Mouse (Mus musculus): ENCODE data around the gene Cnksr3. TPM values are rescaled to one million over a fixed set of nuclear protein-coding genes. Genes with fewer than 3 reads are reported as not detected.

Cnksr3 gene
- 6.4 and 6.5 TPM in 2 replicates for polyA plus RNA-seq (2014; fragmentation: Nextera tagmentation; extraction: Ambion mirVana)

DNA sequence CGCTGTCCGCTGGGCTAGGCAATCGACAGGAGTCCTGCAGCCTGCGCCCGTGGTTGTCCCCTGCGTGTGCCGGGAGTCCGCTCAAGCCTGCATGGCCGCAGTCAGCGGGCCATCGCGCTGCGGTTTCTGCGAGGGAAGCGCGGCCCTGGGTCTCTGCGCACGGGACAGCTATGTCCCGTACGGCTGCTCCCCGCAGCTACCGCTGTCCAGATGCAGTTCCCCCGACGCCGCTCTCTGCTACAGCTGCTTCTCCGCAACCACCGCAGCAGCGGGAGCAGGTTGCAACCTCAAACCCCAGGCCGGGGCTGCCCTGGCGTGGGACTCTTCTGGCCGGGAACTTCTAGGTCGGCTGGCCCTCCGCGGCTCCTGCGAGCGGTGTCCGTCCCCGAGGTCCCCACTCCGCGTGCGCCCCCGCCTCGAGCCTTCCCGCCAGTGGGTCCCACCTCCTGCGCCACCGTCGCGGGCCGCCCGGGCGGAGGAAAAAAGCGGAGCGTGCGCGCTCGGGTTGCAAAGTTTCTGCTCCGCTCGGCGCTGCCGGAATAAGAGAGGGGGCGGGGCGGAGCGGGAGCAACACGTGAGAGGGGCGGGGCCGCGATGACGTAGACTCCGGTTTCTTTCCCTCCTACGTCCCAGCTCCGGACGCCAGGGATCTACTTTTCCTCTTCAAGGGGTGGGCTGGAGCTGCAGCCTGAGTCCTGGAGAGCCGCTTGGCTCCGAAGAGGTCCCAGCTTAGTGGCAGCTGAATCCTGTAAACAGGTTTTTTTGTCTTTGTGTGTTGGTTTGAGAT is at the start of gene Cnksr3:
TSS of gene Cnksr3 (minus strand) at position 542 of the 787 bp plus-strand sequence.
- Histone ChIP-seq H3K9me3 (ENCODE audit: control insufficient read depth, low read length) (no peaks in the 10 kb centered on the region), H3K9ac (ENCODE audit: low read length) (peak within 1 kb of the TSS; percentile 87), H3K4me2 (ENCODE audit: low read length) (peak within 1 kb of the TSS; percentile 92), H3K27ac (replicated peaks in 1 of 2; ENCODE audit: control insufficient read depth in 1 of 2, insufficient read depth in 1 of 2, low read depth in 2 of 2, low read length in 2 of 2) (peak within 1 kb of the TSS; percentile 86 to 89), H3K4me3 (ENCODE audit: control insufficient read depth in 1 of 2, insufficient read depth in 1 of 2, low read depth in 1 of 2, low read length in 2 of 2) (peak within 1 kb of the TSS; percentile 82 to 91), H3K27me3 (ENCODE audit: control insufficient read depth, insufficient read depth, low read length) (no peaks in the 10 kb centered on the region), H3K36me3 (ENCODE audit: control insufficient read depth, insufficient read depth, low read length) (no peaks in the 10 kb centered on the region), H3K4me1 (ENCODE audit: control insufficient read depth in 2 of 2, insufficient read depth in 2 of 2, low read length in 2 of 2) (peaks cover 9 to 42% of the 10 kb centered on the region in 2 experiments)
- ATAC-seq (ENCODE audit: insufficient number of reproducible peaks, insufficient read depth, low FRiP score, low read depth): peak; percentile 85
- under 1% methylated on average over 65 of the region's 74 CpGs for WGBS

DNA sequence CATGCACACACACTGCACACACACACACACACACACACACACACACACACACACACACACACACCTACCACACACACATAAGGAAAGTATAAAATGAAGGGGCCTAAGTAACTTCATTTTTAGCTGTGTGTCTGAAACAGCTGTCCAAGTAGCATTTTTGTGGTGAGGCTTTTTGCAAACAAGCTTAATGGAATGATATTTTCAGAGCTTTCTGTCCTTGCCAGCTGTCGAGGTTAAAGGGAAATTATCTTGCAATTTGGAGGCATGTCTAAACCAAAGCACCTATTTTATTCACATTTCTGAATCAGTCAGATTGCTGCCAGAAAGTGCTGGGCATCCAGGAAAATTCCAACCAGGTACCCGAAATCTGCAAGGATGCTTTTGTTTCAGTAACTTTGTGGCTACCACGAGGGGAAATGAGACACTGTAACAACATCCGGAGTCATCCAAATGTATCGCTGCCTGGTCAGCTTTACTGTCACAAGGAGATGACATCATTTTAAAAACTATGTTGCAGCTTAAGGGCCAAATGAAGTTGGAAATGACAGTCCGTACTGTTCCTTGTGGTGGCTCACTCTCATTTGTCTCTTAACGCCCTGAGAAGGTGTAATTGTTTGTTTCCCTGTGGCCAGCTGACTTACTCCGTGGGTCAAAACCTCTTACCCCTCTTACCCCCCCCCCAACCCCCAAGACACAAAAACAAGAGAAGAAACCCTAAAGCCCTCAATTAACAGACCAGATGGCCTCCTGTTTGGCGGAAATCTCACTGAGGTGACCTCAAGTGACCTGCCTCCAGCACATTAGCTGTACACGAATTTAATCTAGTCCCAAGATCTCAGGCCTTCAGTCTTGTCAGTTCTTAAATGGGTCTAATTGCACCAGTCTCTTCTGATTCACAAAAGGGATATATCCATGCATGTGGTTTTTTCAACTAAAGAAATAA is 48.4 kb upstream of the Cnksr3 start:
- Histone ChIP-seq H3K4me3 (ENCODE audit: control insufficient read depth in 1 of 2, insufficient read depth in 1 of 2, low read depth in 1 of 2, low read length in 2 of 2) (no peak overlapping the region), H3K36me3 (ENCODE audit: control insufficient read depth, insufficient read depth, low read length) (no peaks in the 10 kb centered on the region), H3K9ac (ENCODE audit: low read length) (no peak overlapping the region), H3K4me2 (ENCODE audit: low read length) (no peak overlapping the region), H3K9me3 (ENCODE audit: control insufficient read depth, low read length) (no peaks in the 10 kb centered on the region), H3K27me3 (ENCODE audit: control insufficient read depth, insufficient read depth, low read length) (no peaks in the 10 kb centered on the region), H3K27ac (replicated peaks in 1 of 2; ENCODE audit: control insufficient read depth in 1 of 2, insufficient read depth in 1 of 2, low read depth in 2 of 2, low read length in 2 of 2) (no peak overlapping the region), H3K4me1 (ENCODE audit: control insufficient read depth in 2 of 2, insufficient read depth in 2 of 2, low read length in 2 of 2) (no peaks in the 10 kb centered on the region)
- ATAC-seq (ENCODE audit: insufficient number of reproducible peaks, insufficient read depth, low FRiP score, low read depth): no peak
- WGBS: 48% methylated on average over 10 of the region's 10 CpGs

DNA sequence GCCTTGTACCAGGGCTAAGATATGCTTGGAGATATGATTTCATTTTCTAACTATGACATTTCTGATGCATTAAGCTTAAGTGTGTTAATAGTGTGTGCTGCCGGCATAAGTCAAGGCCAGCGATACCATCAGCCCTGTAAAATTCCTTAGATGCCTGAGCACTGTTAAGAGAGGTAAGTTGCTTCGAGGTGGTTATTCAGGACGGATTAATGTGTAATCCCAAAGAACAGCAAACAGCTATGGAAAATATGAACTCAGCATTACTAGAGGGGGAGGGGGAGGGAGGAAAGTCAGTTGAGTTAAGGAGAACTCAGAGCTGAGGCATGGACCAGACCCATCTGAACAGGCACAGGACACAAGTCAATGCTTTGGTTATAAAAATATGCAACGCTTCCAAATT is 46.6 kb upstream of the Cnksr3 start:
- H3K4me2 ChIP-seq (ENCODE audit: low read length): no peak overlapping the region
- H3K4me1 ChIP-seq (ENCODE audit: control insufficient read depth in 2 of 2, insufficient read depth in 2 of 2, low read length in 2 of 2): no peaks in the 10 kb centered on the region
- no peaks in the 10 kb centered on the region for H3K9me3 ChIP-seq (ENCODE audit: control insufficient read depth, low read length)
- 59% methylated on average over 5 of the region's 5 CpGs for WGBS
- no peaks in the 10 kb centered on the region for H3K36me3 ChIP-seq (ENCODE audit: control insufficient read depth, insufficient read depth, low read length)
- no peak overlapping the region for H3K4me3 ChIP-seq (ENCODE audit: control insufficient read depth in 1 of 2, insufficient read depth in 1 of 2, low read depth in 1 of 2, low read length in 2 of 2)
- H3K9ac ChIP-seq (ENCODE audit: low read length): no peak overlapping the region
- H3K27me3 ChIP-seq (ENCODE audit: control insufficient read depth, insufficient read depth, low read length): no peaks in the 10 kb centered on the region
- ATAC-seq (ENCODE audit: insufficient number of reproducible peaks, insufficient read depth, low FRiP score, low read depth): no peak
- H3K27ac ChIP-seq (replicated peaks in 1 of 2; ENCODE audit: control insufficient read depth in 1 of 2, insufficient read depth in 1 of 2, low read depth in 2 of 2, low read length in 2 of 2): no peak overlapping the region

DNA sequence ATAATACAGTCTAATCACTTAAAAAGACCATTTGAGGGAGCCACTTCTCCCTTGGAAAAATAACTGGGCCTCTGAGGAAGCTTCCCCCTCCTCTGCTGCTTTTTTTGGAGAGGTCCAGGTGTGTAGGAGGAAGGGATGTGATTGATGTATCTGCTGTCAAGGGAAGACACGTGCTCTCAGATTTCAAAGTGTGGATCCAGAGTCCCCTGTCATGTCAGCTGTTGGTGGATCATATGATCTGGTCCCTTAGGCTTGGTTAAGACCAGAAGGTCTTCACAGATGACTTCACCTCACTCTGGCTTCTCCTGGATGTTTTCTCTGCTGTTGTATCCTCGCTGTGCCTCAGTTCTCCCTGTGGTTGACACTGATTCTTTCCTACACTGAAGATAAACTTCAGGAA is 38.4 kb upstream of the Cnksr3 start:
- no peaks in the 10 kb centered on the region for H3K9me3 ChIP-seq (ENCODE audit: control insufficient read depth, low read length)
- no peak overlapping the region for H3K9ac ChIP-seq (ENCODE audit: low read length)
- WGBS: 73% methylated on average over 2 of the region's 2 CpGs
- no peaks in the 10 kb centered on the region for H3K4me1 ChIP-seq (ENCODE audit: control insufficient read depth in 2 of 2, insufficient read depth in 2 of 2, low read length in 2 of 2)
- H3K27ac ChIP-seq (replicated peaks in 1 of 2; ENCODE audit: control insufficient read depth in 1 of 2, insufficient read depth in 1 of 2, low read depth in 2 of 2, low read length in 2 of 2): no peak overlapping the region
- no peaks in the 10 kb centered on the region for H3K36me3 ChIP-seq (ENCODE audit: control insufficient read depth, insufficient read depth, low read length)
- ATAC-seq (ENCODE audit: insufficient number of reproducible peaks, insufficient read depth, low FRiP score, low read depth): no peak
- no peaks in the 10 kb centered on the region for H3K27me3 ChIP-seq (ENCODE audit: control insufficient read depth, insufficient read depth, low read length)
- H3K4me3 ChIP-seq (ENCODE audit: control insufficient read depth in 1 of 2, insufficient read depth in 1 of 2, low read depth in 1 of 2, low read length in 2 of 2): no peak overlapping the region
- H3K4me2 ChIP-seq (ENCODE audit: low read length): no peak overlapping the region

GRCm38 (mm10) chr10:7234601-7235000 is 22.6 kb upstream of the Cnksr3 start:
- Histone ChIP-seq H3K9ac (ENCODE audit: low read length) (no peak overlapping the region), H3K36me3 (ENCODE audit: control insufficient read depth, insufficient read depth, low read length) (no peaks in the 10 kb centered on the region), H3K27ac (replicated peaks in 1 of 2; ENCODE audit: control insufficient read depth in 1 of 2, insufficient read depth in 1 of 2, low read depth in 2 of 2, low read length in 2 of 2) (no peak overlapping the region), H3K4me2 (ENCODE audit: low read length) (no peak overlapping the region), H3K9me3 (ENCODE audit: control insufficient read depth, low read length) (no peaks in the 10 kb centered on the region), H3K4me1 (ENCODE audit: control insufficient read depth in 2 of 2, insufficient read depth in 2 of 2, low read length in 2 of 2) (no peaks in the 10 kb centered on the region), H3K27me3 (ENCODE audit: control insufficient read depth, insufficient read depth, low read length) (no peaks in the 10 kb centered on the region), H3K4me3 (ENCODE audit: control insufficient read depth in 1 of 2, insufficient read depth in 1 of 2, low read depth in 1 of 2, low read length in 2 of 2) (no peak overlapping the region)
- 24% methylated on average over 3 of the region's 5 CpGs for WGBS
- ATAC-seq (ENCODE audit: insufficient number of reproducible peaks, insufficient read depth, low FRiP score, low read depth): no peak

- H3K27me3 ChIP-seq (ENCODE audit: control insufficient read depth, insufficient read depth, low read length): no peaks in the 10 kb centered on the region
- peaks cover 0 to 9% of the 10 kb centered on the region in 2 experiments; a peak in 2 of 4 replicates for H3K4me1 ChIP-seq (ENCODE audit: control insufficient read depth in 2 of 2, insufficient read depth in 2 of 2, low read length in 2 of 2)
- H3K27ac ChIP-seq (replicated peaks in 1 of 2; ENCODE audit: control insufficient read depth in 1 of 2, insufficient read depth in 1 of 2, low read depth in 2 of 2, low read length in 2 of 2): no peak overlapping the region
- no peak overlapping the region for H3K9ac ChIP-seq (ENCODE audit: low read length)
- no peak for ATAC-seq (ENCODE audit: insufficient number of reproducible peaks, insufficient read depth, low FRiP score, low read depth)
- no peaks in the 10 kb centered on the region for H3K9me3 ChIP-seq (ENCODE audit: control insufficient read depth, low read length)
- WGBS: 67% methylated on average over 3 of the region's 3 CpGs
- no peak overlapping the region for H3K4me2 ChIP-seq (ENCODE audit: low read length)
- H3K36me3 ChIP-seq (ENCODE audit: control insufficient read depth, insufficient read depth, low read length): no peaks in the 10 kb centered on the region
- H3K4me3 ChIP-seq (ENCODE audit: control insufficient read depth in 1 of 2, insufficient read depth in 1 of 2, low read depth in 1 of 2, low read length in 2 of 2): no peak overlapping the region
Measured at GRCm38 (mm10) chr10:7217551-7218127, 5.6 kb upstream of the Cnksr3 start.

GRCm38 (mm10) chr10:7214718-7215117 is 2.7 kb upstream of the Cnksr3 start:
- Histone ChIP-seq H3K36me3 (ENCODE audit: control insufficient read depth, insufficient read depth, low read length) (no peaks in the 10 kb centered on the region), H3K4me1 (ENCODE audit: control insufficient read depth in 2 of 2, insufficient read depth in 2 of 2, low read length in 2 of 2) (peaks cover 2 to 21% of the 10 kb centered on the region in 2 experiments; a peak in 3 of 4 replicates), H3K4me2 (ENCODE audit: low read length) (no peak overlapping the region), H3K27me3 (ENCODE audit: control insufficient read depth, insufficient read depth, low read length) (no peaks in the 10 kb centered on the region), H3K9ac (ENCODE audit: low read length) (no peak overlapping the region), H3K4me3 (ENCODE audit: control insufficient read depth in 1 of 2, insufficient read depth in 1 of 2, low read depth in 1 of 2, low read length in 2 of 2) (no peak overlapping the region), H3K27ac (replicated peaks in 1 of 2; ENCODE audit: control insufficient read depth in 1 of 2, insufficient read depth in 1 of 2, low read depth in 2 of 2, low read length in 2 of 2) (no peak overlapping the region), H3K9me3 (ENCODE audit: control insufficient read depth, low read length) (no peaks in the 10 kb centered on the region)
- no peak for ATAC-seq (ENCODE audit: insufficient number of reproducible peaks, insufficient read depth, low FRiP score, low read depth)
- WGBS: 74% methylated on average over 4 of the region's 4 CpGs
